Mouse (Mus musculus) gastrocnemius, postnatal 25 days (tissue): Measurements from ENCODE around the gene Paxip1. TPM values are rescaled to one million over a fixed set of nuclear protein-coding genes. Genes with fewer than 3 reads are reported as not detected.

Source experiments
- DNase-seq: peaks from one replicate; pipeline ENCODE4 v3.0.0; 2022
- total RNA-seq, 2 experiments: library from RNA; stranded (reverse); gene quantifications; 1 replicate in 1 of 2; 2 replicates in 1 of 2; pipeline ENCODE4 v1.2.3; 2021

Gene Paxip1
- total RNA-seq, 2 experiments from 2014 or later = 8.5 to 10.3 TPM

DNA sequence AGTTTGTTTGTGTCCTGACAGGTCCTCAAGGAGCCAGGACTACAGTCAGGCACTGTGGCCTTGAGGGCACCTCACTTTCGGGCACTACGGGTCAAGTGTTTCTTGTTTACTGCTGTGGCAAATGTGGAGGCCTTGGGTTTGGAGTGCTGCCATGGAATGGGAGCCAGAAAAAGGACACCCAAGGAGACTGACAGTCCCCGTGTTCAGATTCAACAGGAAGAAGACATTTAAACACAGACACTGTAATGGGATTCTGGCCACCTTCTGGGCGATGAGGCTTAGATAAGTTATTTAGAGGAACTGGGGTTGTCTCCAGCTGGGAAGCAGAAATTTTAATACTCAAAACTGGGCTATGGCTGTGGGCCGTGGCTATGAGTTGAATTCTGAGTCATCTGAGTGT, 60.8 kb downstream of the Paxip1 start:
- DNase-seq = no peak

DNA sequence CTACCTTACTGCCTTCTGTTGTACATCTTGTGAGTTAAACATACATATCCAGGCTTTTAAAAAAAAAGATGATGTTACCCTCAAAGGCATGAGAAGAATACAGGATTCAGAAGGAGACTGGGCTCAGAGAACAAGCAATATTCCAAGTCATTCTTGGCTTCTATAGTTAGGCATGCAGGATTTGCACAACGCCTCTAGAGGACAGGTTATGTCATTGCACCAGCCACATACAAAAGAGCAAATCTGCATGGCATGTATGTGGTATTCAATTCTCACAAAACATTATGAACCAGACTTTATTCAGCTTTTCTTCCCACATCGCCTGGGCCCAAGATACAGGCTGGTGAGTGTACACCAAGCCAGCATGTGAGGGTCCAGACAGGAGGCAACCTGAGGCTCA, 67.0 kb downstream of the Paxip1 start:
- DNase-seq = no peak

GRCm38 (mm10) chr5:27719311-27719710, 72.2 kb downstream of the Paxip1 start:
- no peak for DNase-seq

DNA sequence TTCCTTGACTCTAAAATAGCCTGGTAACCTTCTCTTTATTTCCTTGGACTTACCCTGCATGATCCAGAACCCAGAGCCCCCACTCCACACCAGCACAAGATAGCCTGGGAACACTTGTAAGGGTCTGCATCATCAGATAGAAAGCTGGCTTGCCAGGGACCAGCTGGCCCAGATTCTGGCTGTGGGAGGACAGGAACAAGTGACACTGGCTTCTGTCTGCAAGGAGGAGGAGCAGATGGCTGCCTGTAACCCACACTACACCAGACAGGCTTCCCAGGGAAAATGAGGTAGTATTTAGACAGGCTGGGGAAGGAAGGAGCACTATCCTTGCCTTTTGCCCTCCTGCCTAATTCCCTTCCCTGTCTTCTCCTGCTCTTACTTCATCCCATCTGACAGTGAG, 74.2 kb downstream of the Paxip1 start:
- DNase-seq = no peak

GRCm38 (mm10) chr5:27716026-27716425, 75.5 kb downstream of the Paxip1 start:
- no peak for DNase-seq

- DNase-seq = no peak
Observed at GRCm38 (mm10) chr5:27714356-27714755, 77.1 kb downstream of the Paxip1 start.

DNA sequence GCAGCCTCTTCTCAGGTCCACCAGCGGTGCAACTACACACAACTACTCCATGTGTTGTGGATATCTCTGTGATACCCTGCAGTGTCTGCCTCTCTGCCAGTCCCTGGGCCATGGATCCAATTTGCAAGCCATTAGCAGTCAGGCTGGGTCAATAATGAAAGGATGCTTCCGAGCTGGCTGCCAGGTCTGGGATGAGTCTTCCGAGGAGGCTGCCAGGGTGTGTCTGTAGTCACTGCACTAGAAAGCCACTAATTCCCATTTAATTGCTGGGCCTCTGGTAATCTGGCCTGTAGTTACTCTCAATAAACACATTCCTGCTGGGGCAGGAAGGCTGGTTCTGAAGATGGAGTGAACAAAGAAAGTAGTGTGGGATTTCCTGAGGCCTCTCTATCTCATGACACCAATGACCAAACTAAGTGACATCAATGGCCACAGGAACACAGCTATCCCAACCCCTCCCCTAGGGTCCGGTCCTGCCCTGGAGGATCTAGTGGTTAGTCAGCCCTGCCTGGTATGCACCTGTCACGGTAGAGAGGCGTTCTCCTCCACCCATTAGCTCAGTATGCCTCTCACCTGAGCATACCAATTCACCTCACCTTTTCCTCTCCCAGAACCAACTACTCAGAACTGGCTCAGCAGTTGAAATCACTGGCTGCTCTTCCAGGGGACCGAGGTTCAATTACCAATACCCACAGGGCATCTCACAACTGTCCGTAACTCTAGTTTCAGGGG, 79.9 kb downstream of the Paxip1 start:
- no peak for DNase-seq

GRCm38 (mm10) chr5:27708209-27708608, 83.3 kb downstream of the Paxip1 start:
- DNase-seq = peak; percentile 7

DNA sequence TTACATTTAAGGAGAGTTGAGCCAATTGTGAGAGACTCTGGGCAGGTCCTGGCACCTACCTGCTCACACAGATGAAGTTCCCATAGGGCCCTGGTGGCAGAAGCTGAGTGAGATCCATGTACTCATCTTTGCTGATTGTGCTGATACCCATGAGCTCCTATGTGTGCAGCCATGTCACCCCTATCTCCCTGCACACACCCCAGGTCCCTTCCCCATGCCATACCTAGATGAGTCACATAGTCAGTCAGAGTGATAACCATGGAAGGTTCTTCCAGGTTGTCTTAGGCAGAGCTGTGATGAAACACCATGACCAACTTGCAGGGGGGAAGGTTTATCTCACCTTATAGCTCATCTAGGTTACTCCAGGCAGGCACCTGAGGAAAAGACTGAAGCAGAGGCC, 84.2 kb downstream of the Paxip1 start:
- no peak for DNase-seq

DNA sequence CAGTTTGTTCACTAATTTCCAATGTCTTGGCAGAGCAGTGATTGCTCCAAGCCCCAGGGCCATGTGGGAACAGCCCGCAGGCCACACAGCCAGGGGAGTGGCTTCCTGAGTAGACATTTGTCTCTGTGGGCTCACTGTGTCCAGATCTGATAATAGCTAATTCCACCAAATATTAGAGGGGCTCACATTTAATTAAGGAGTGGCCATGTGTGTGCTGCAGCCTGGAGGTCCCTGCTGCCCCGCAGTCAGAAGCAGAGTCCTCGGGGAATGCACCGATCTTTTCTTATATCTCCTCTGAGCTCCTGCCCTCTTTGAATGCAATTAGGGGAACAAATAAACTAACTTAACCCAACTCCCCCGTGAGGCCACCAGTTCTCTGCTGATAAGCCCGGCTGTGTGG, 84.9 kb downstream of the Paxip1 start:
- no peak for DNase-seq

DNA sequence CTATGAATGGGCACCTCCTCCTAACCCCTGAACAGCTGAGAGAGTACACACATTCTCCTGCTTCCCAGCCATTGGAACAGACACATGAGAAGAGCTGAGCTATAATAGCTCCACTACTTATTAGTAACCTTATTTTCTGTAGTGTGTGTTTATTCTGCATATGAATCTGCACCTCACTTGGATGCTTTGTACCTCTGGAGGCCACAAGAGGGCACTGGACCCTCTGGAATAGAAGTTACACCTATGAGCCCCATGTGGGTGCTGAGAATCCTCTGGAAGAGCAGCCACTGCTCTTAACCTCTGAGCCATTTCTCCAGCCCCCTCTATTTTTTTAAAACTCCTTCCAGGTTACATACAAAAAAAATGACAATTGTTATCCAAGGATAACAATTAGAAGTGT, 86.5 kb downstream of the Paxip1 start:
- DNase-seq = no peak

DNA sequence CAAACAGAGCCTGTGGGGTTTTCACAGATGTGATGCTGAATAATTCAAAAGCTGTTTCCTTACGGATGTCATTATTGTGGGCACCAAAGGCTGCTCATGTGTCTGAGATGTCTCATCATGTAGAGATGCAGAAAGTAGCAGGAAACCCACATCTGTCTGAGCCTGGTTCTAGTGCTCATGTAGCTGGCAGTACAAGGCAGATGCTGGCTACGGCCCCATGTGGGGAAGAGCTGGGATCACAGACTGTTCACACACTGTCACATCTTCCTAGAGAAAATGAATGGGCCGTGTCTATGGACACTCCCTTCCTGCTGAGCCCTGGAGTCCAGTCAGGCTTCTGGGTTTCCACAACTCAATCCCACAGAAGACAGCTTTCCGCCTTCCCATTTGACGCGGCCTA, 89.0 kb downstream of the Paxip1 start:
- no peak for DNase-seq

Other genes starting within 250 kb of the Paxip1 start
- gene Htr5a, start 50.5 kb upstream of the Paxip1 start, total RNA-seq = not detected